Mouse (Mus musculus) forebrain, embryonic 14.5 days (tissue): Measurements from ENCODE around the gene 4933415A04Rik. TPM values are rescaled to one million over a fixed set of nuclear protein-coding genes. Genes with fewer than 3 reads are reported as not detected.

Experiments used
- ATAC-seq: fragments of 200-750 bp; cut with Nextera tagmentation; 2 replicates; pipeline ENCODE4 v1.8.0; 2017; ENCODE audit warnings: mild to moderate bottlenecking, moderate library complexity
- DNase-seq: peaks from one replicate; pipeline ENCODE4 v3.0.0-alpha.2; 2015; ENCODE audit warnings: low spot score
- H3K27ac ChIP-seq: fragments of 300-500 bp; sonication (generic); 2 replicates; pipeline ENCODE4 v1.5.1; 2014; ENCODE audit warnings: low read depth, mild to moderate bottlenecking, control low read depth, low read length, moderate library complexity
- H3K27me3 ChIP-seq: fragments of 300-500 bp; sonication (generic); replicated peaks from 2 replicates; pipeline ENCODE4 v1.6.1; 2014; ENCODE audit warnings: low read length, control low read depth, mixed read lengths; ENCODE audit not compliant: control insufficient read depth, insufficient read depth
- H3K36me3 ChIP-seq: fragments of 300-500 bp; sonication (generic); 2 replicates; pipeline ENCODE4 v1.6.1; 2014; ENCODE audit warnings: low read length, control low read depth; ENCODE audit not compliant: control insufficient read depth, insufficient read depth
- H3K4me1 ChIP-seq: fragments of 300-500 bp; sonication (generic); 2 replicates; pipeline ENCODE4 v1.6.1; 2014; ENCODE audit warnings: antibody characterized with exemption, low read length, control low read depth; ENCODE audit not compliant: control insufficient read depth, insufficient read depth
- H3K4me2 ChIP-seq: fragments of 300-500 bp; sonication (generic); 2 replicates; pipeline ENCODE4 v1.6.1; 2014; ENCODE audit warnings: mild to moderate bottlenecking, control low read depth, low read length
- H3K4me3 ChIP-seq: fragments of 300-500 bp; sonication (generic); 2 replicates; pipeline ENCODE4 v1.5.1; 2014; ENCODE audit warnings: low read depth, low read length, control low read depth
- H3K9ac ChIP-seq: fragments of 300-500 bp; sonication (generic); 2 replicates; pipeline ENCODE4 v1.6.1; 2014; ENCODE audit warnings: mild to moderate bottlenecking, low read length, control low read depth, moderate library complexity
- H3K9me3 ChIP-seq: fragments of 300-500 bp; sonication (generic); replicated peaks from 2 replicates; pipeline ENCODE4 v1.6.1; 2016; ENCODE audit warnings: low read length, control low read depth, mixed read lengths; ENCODE audit not compliant: control insufficient read depth
- WGBS: fragments of 180-500 bp; shearing (Covaris S2); extraction: QIAGEN DNeasy Blood & Tissue Kit; methylation state at CpG from one replicate; pipeline ENCODE4 v1.1.7; 2014; 5-methylcytosine and 5-hydroxymethylcytosine counted together
- polyA plus RNA-seq: library from polyadenylated mRNA; unstranded; fragments of >200 nt; fragmentation: Nextera tagmentation; extraction: Ambion mirVana; gene quantifications from 2 replicates; pipeline ENCODE4 v1.2.1, GENCODE M21; 2014

4933415A04Rik gene
- polyA plus RNA-seq, 1 experiment from 2014 or later = 1.2 TPM

DNA sequence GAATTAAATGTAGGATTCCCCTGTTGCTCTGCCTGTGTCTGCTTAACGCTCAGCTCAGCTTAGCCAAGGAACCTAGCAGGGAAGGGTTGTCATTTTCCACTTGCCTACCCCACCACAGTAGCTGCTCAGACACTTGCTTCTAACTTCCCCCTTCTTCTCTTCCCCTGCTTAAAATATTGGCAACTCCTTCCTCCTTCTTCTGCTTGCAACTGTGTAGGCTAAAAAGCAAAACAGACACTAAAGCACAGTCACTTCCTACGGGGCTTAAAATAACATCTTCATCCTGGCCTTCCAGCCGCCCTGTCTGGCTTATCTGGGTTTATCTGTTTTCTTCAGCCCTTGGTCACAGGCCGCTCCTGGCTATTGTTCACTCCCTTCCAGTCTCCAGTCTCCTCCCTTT is 45.7 kb downstream of the 4933415A04Rik start:
- no peaks in the 10 kb centered on the region for H3K9me3 ChIP-seq
- H3K4me3 ChIP-seq = no peak overlapping the region
- DNase-seq (no peak), ATAC-seq (no peak)
- H3K4me1 ChIP-seq = peaks cover 6% of the 10 kb centered on the region; the same call in 1 of the 2 replicates
- no peaks in the 10 kb centered on the region for H3K27me3 ChIP-seq
- no peak overlapping the region for H3K4me2 ChIP-seq
- no peak overlapping the region for H3K9ac ChIP-seq
- no peaks in the 10 kb centered on the region for H3K36me3 ChIP-seq
- 65% methylated on average over 4 of the region's 4 CpGs for WGBS
- H3K27ac ChIP-seq = no peak overlapping the region

DNA sequence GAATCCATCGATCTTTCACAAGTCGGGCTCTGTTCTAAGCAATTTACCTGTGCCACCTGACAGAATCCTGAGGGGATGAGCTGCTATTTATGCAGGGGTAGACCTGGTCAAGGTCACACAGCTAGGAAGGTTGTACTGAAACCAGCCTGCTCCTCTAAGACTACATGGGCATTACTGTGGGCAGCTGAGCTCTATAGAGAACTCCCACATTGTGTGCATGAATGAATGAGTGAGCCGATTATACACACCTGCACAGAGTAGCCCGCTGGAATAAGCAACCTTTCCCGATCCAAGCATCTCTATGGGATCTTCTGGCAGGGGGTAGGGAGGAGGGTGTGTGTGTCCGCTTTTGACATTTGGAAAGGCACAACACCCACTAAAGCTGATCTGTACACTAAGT is 46.3 kb downstream of the 4933415A04Rik start:
- Histone ChIP-seq H3K9me3 (no peaks in the 10 kb centered on the region), H3K36me3 (no peaks in the 10 kb centered on the region), H3K4me2 (no peak overlapping the region), H3K27me3 (no peaks in the 10 kb centered on the region), H3K4me1 (peaks cover 6% of the 10 kb centered on the region; the same call in 1 of the 2 replicates), H3K27ac (no peak overlapping the region), H3K9ac (no peak overlapping the region), H3K4me3 (no peak overlapping the region)
- ATAC-seq (peak; percentile 35; the same call in 1 of the 2 replicates), DNase-seq (no peak)
- WGBS = 78% methylated on average over 6 of the region's 6 CpGs

DNA sequence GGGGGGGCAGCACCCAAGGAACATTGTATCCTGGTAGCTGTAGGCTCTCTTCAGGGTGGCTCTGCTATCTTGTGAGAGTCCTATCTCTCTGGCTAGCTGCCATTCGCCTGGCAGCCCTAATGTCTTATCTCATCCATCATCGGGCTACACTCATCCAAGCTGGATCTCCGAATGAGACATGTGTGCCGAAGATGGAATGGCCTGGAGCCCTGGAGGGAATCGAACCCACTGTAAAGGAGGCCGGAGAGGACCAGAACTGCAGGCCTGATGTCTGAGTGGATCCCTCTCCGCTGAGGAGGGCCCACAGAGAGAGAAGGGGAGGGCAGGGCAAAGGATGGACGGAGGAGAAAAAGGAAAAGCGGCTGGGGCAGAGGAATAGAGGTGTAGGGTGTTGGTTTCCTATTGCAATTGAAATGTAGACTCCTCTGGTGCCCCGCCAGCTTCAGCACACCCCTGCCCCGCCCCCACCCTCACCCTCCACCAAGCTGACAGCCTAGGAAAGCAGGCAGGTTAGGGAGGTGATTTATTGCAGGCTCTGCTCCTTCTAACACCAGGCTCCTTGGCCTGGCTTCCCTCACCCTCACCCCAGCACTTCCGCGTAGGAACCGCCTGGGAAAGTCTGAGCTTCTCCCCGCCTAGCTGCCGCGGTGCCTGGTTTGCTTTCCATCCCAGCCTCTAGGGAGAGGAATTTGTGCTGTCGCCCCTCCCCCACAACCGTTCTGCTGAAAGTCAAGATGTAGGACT is 47.0 kb downstream of the 4933415A04Rik start:
- WGBS = 31% methylated on average over 19 of the region's 19 CpGs
- Histone ChIP-seq H3K27ac (no peak overlapping the region), H3K4me3 (no peak overlapping the region), H3K27me3 (no peaks in the 10 kb centered on the region), H3K9ac (no peak overlapping the region), H3K36me3 (no peaks in the 10 kb centered on the region), H3K9me3 (no peaks in the 10 kb centered on the region), H3K4me2 (peak overlapping the region; percentile 18; the same call in 1 of the 2 replicates), H3K4me1 (peaks cover 6% of the 10 kb centered on the region; the same call in 1 of the 2 replicates)
- peak; percentile 72 for ATAC-seq
- DNase-seq = peak; percentile 73

DNA sequence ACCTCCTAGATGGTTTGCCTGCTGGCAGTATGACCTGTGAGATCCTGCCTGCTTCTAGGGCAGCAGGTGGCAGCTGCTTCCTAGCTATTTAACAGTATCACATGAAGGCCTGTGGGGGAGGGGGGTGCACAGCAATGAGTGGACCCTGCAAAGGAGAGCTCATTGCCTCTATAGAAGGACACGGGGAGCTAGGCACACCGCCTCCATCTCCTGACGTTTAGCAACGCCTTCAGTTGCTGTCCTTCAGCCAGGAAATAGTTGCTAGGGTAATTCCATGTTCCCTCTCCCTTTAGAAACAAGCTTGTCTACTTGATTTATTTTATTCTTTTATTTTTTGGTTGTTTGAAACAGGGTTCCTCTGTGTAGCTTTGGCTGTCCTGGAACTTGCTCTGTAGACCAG is 49.9 kb downstream of the 4933415A04Rik start:
- 77% methylated on average over 4 of the region's 4 CpGs for WGBS
- Histone ChIP-seq H3K27ac (no peak overlapping the region), H3K4me1 (peaks cover 6% of the 10 kb centered on the region; the same call in 1 of the 2 replicates), H3K9me3 (no peaks in the 10 kb centered on the region), H3K4me2 (no peak overlapping the region), H3K4me3 (no peak overlapping the region), H3K36me3 (no peaks in the 10 kb centered on the region), H3K9ac (no peak overlapping the region), H3K27me3 (no peaks in the 10 kb centered on the region)
- DNase-seq (no peak), ATAC-seq (no peak)

DNA sequence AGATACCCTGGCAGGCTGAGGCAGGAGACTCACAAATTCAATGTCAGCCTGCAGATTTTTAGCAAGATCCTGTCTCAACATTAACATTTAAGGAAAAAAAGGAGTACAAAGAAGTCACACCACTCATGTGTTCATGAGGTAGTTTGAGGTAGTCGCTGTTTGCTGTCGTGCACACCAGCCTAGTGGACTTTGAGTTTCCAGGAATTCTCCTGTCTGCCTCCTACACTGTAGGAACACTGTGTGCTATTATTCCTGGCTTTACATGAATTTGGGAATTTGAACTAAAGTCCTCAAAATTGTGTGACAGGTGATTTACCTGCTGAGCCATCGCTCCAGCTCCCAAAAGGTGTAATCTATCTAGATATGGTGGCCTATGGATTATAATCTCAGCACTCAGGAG is 51.6 kb downstream of the 4933415A04Rik start:
- H3K4me1 ChIP-seq = peaks cover 14% of the 10 kb centered on the region
- no peaks in the 10 kb centered on the region for H3K27me3 ChIP-seq
- no peaks in the 10 kb centered on the region for H3K36me3 ChIP-seq
- DNase-seq = no peak
- 93% methylated on average over 3 of the region's 3 CpGs for WGBS
- no peak overlapping the region for H3K27ac ChIP-seq
- ATAC-seq = no peak
- no peak overlapping the region for H3K4me3 ChIP-seq
- no peak overlapping the region for H3K9ac ChIP-seq
- H3K4me2 ChIP-seq = no peak overlapping the region
- H3K9me3 ChIP-seq = no peaks in the 10 kb centered on the region

Other genes starting within 250 kb of the 4933415A04Rik start
- 34.9 and 44.3 TPM in 2 replicates for gene Pttg1, start 160.8 kb upstream of the 4933415A04Rik start, polyA plus RNA-seq
- 70.5 and 76.7 TPM in 2 replicates for gene Slu7, start 153.3 kb upstream of the 4933415A04Rik start, polyA plus RNA-seq
- 5.6 and 8.7 TPM in 2 replicates for gene C1qtnf2, start 112.8 kb upstream of the 4933415A04Rik start, polyA plus RNA-seq
- 7.7 and 8.7 TPM in 2 replicates for gene Ccnjl, start 58.3 kb upstream of the 4933415A04Rik start, polyA plus RNA-seq
- not detected in 2 replicates for gene Fabp6, start 14.5 kb downstream of the 4933415A04Rik start, polyA plus RNA-seq
- 22.4 and 26.7 TPM in 2 replicates for gene Pwwp2a, start 95.0 kb downstream of the 4933415A04Rik start, polyA plus RNA-seq
- 82.5 and 87.1 TPM in 2 replicates for gene Ttc1, start 161.0 kb downstream of the 4933415A04Rik start, polyA plus RNA-seq